Mouse (Mus musculus) midbrain, embryonic 10.5 days (tissue): Measurements from ENCODE around the gene H2-DMa. TPM values are rescaled to one million over a fixed set of nuclear protein-coding genes. Genes with fewer than 3 reads are reported as not detected.
"Not testable (repeated sequence)": the region's sequence is repeated elsewhere in the genome, so short reads cannot be mapped to it uniquely, and the experiment has no call there.

Experiments
- DNase-seq: peaks from one replicate; pipeline ENCODE4 v3.0.0-alpha.2; 2017; ENCODE audit warnings: low spot score
- H3K27ac ChIP-seq: fragments of 300-500 bp; sonication (generic); replicated peaks from 2 replicates; pipeline ENCODE4 v1.5.1; 2016; ENCODE audit warnings: mild to moderate bottlenecking
- H3K27me3 ChIP-seq: fragments of 300-500 bp; sonication (generic); 2 replicates; pipeline ENCODE4 v1.6.1; 2016; ENCODE audit warnings: low read depth, mild to moderate bottlenecking; ENCODE audit not compliant: poor library complexity, severe bottlenecking
- H3K36me3 ChIP-seq: fragments of 300-500 bp; sonication (generic); 2 replicates; pipeline ENCODE4 v1.6.1; 2016; ENCODE audit warnings: mild to moderate bottlenecking, moderate library complexity
- H3K4me1 ChIP-seq: fragments of 300-500 bp; sonication (generic); 2 replicates; pipeline ENCODE4 v1.6.1; 2016
- H3K4me3 ChIP-seq: fragments of 300-500 bp; sonication (generic); 2 replicates; pipeline ENCODE4 v1.5.1; 2016; ENCODE audit warnings: mild to moderate bottlenecking, moderate library complexity
- H3K9me3 ChIP-seq: fragments of 300-500 bp; sonication (generic); replicated peaks from 2 replicates; pipeline ENCODE4 v1.6.1; 2016; ENCODE audit warnings: mild to moderate bottlenecking
- WGBS: fragments of 180-500 bp; shearing (Covaris S2); methylation state at CpG from one replicate; pipeline ENCODE4 v1.1.7; 2016; 5-methylcytosine and 5-hydroxymethylcytosine counted together
- polyA plus RNA-seq: library from polyadenylated mRNA; unstranded; fragments of >200 nt; fragmentation: Nextera tagmentation; extraction: Ambion mirVana; gene quantifications from 2 replicates; pipeline ENCODE4 v1.2.1, GENCODE M21; 2016

Gene H2-DMa
- polyA plus RNA-seq, 1 experiment from 2014 or later = 6.4 TPM

- WGBS = 72% methylated on average over 7 of the region's 7 CpGs
- no peak for DNase-seq
- no peaks in the 10 kb centered on the region for H3K36me3 ChIP-seq
- no peaks in the 10 kb centered on the region for H3K9me3 ChIP-seq
- H3K4me3 ChIP-seq = no peak overlapping the region
- no peak overlapping the region for H3K27ac ChIP-seq
- peaks cover 37% of the 10 kb centered on the region for H3K27me3 ChIP-seq
- H3K4me1 ChIP-seq = peaks cover 37% of the 10 kb centered on the region
Observed at GRCm38 (mm10) chr17:34131911-34132310, 12.6 kb downstream of the H2-DMa start.

GRCm38 (mm10) chr17:34133289-34133688 lies 13.9 kb downstream of the H2-DMa start:
- DNase-seq = no peak
- Histone ChIP-seq H3K4me3 (no peak overlapping the region), H3K4me1 (peaks cover 25% of the 10 kb centered on the region), H3K36me3 (no peaks in the 10 kb centered on the region), H3K27ac (no peak overlapping the region), H3K27me3 (peaks cover 39% of the 10 kb centered on the region), H3K9me3 (no peaks in the 10 kb centered on the region)
- WGBS = 85% methylated on average over 11 of the region's 11 CpGs

DNA sequence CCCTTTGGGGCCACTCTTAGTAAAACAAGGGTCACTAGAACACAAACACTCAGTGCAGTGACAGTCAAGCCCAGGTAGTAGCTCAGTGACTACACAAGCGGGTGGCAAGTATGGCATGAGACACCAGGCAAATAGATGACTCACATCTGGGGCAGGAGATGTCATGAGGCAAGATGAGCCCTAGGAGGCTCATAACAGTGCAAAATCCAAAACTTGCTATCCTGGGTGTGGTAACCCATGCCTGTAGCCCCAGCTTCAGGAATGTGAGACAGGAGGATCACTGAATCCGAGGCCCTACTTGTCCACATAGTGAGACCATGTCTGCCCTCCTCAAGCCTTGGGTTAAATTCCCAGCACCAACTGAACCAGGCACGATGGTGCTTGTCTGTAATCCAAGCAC lies 15.1 kb downstream of the H2-DMa start:
- Histone ChIP-seq H3K27me3 (peaks cover 39% of the 10 kb centered on the region), H3K27ac (no peak overlapping the region), H3K9me3 (no peaks in the 10 kb centered on the region), H3K36me3 (no peaks in the 10 kb centered on the region), H3K4me3 (no peak overlapping the region), H3K4me1 (peaks cover 20% of the 10 kb centered on the region)
- no peak for DNase-seq
- WGBS = 84% methylated on average over 3 of the region's 3 CpGs

DNA sequence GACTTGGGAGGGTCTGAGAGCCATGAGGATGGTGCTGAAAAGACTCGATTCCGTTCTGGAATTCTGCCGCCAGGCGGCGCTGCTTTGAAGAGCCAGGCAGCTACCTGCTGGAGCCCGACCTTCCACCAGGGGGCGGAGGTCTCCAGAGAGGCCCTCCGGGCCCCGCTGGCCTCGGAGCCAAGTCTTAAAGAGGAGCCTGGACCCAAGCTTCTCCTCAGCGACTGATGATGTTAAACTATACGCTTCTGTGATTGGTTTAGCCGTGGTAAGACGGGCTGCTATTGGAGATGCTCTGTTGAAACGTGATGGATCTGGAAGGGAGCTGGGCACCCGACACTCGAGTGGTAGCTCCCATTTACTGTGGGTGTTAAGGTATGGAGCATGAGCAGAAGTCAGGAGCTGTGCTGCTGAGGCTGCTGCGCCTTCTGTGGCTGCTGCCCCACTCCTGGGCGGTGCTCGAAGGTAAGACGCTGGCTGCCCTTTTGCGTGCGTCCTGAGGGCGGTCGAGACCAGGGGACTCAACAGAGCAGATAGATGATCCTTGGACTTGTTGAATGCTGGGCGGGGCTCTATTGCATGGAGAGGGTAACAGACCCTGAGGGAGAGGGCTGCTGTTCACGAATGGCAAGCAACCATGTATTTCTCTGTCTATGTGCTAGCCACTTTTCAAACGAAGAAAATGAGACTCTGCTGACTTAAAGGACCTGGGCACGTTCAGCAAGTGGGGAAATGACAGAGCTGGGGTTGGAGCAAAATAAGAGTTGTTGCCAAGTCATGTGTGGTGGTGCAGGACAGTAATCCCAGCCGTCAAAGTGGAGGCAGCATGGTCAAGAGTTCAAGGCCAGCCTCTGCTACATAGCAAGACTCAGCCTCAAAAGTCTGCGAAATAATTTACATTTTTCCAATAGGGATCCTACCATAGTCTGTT lies 16.2 kb downstream of the H2-DMa start:
- Histone ChIP-seq H3K27me3 (peaks cover 48% of the 10 kb centered on the region), H3K27ac (peak overlapping the region; percentile 59), H3K4me3 (peak overlapping the region; percentile 52)

DNA sequence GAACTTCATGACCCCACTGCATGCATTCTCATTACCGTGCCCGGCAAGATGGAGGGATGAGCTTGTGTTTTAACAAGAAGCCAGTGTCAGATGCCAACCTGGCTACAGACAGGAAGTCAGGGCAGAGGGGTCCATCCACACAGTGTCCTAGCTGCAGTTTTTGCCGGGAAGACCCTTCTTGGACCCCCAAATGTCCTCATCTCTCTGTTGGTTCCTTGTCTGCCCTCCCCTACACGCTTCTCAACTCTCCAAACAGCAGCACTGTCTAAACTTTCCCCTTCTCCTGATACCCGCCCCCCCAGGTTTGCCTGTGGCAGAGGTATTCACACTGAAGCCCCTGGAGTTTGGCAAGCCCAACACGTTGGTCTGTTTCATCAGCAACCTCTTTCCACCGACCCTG lies 18.3 kb downstream of the H2-DMa start:
- Histone ChIP-seq H3K27ac (no peak overlapping the region), H3K36me3 (no peaks in the 10 kb centered on the region), H3K4me1 (peaks cover 23% of the 10 kb centered on the region), H3K9me3 (no peaks in the 10 kb centered on the region), H3K27me3 (peaks cover 60% of the 10 kb centered on the region), H3K4me3 (no peak overlapping the region)
- 74% methylated on average over 7 of the region's 7 CpGs for WGBS
- no peak for DNase-seq

More for the DNA sequence above, 16.2 kb downstream of the H2-DMa start:
- WGBS = 8% methylated on average over 31 of the region's 31 CpGs
- peak; percentile 97 for DNase-seq
- Histone ChIP-seq H3K4me1 (peaks cover 28% of the 10 kb centered on the region), H3K9me3 (no peaks in the 10 kb centered on the region), H3K36me3 (no peaks in the 10 kb centered on the region)

DNA sequence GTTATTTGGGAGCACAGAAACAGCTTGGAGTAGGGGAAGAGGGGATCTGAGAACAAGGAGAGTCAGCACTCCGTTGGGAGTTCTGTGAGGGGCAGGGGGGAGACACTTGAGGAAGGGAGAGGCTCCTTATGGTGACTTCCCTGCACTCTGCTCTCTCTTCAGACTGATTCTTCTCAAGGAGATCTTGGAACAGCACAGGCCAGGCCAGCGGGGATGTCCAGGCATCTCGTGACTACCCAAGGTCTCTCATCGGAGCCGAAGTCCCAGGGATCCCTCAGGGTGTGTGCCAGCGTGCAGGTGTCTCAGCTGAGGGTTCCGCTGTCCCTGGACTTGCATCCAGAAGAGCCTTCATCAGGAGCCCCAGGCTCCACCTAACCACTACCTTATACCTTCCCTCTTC lies 19.3 kb downstream of the H2-DMa start:
- Histone ChIP-seq H3K27me3 (peaks cover 60% of the 10 kb centered on the region), H3K4me3 (peak overlapping the region; percentile 52)

GRCm38 (mm10) chr17:34139416-34139815 lies 20.1 kb downstream of the H2-DMa start:
- Histone ChIP-seq H3K36me3 (no peaks in the 10 kb centered on the region), H3K27ac (no peak overlapping the region), H3K4me1 (peaks cover 31% of the 10 kb centered on the region), H3K9me3 (no peaks in the 10 kb centered on the region), H3K27me3 (peaks cover 60% of the 10 kb centered on the region), H3K4me3 (peak overlapping the region; percentile 52)
- peak; percentile 55 for DNase-seq
- 1% methylated on average over 16 of the region's 16 CpGs for WGBS

More for the DNA sequence above, 19.3 kb downstream of the H2-DMa start:
- Histone ChIP-seq H3K36me3 (no peaks in the 10 kb centered on the region), H3K9me3 (no peaks in the 10 kb centered on the region), H3K27ac (no peak overlapping the region; the same call in 1 of the 2 replicates), H3K4me1 (peaks cover 31% of the 10 kb centered on the region)
- no peak for DNase-seq
- WGBS = 77% methylated on average over 7 of the region's 7 CpGs

GRCm38 (mm10) chr17:34140240-34140639 lies 20.9 kb downstream of the H2-DMa start:
- Histone ChIP-seq H3K4me1 (peaks cover 31% of the 10 kb centered on the region), H3K9me3 (no peaks in the 10 kb centered on the region), H3K4me3 (peak overlapping the region; percentile 52; the same call in 1 of the 2 replicates), H3K36me3 (no peaks in the 10 kb centered on the region), H3K27ac (no peak overlapping the region), H3K27me3 (peaks cover 60% of the 10 kb centered on the region)
- WGBS = 21% methylated on average over 5 of the region's 5 CpGs
- DNase-seq = no peak

- Histone ChIP-seq H3K4me3 (no peak overlapping the region), H3K9me3 (no peaks in the 10 kb centered on the region), H3K27ac (no peak overlapping the region), H3K27me3 (peaks cover 54% of the 10 kb centered on the region), H3K36me3 (no peaks in the 10 kb centered on the region), H3K4me1 (peaks cover 25% of the 10 kb centered on the region)
- 55% methylated on average over 4 of the region's 4 CpGs for WGBS
- no peak for DNase-seq
Observed at GRCm38 (mm10) chr17:34141448-34141847, 22.1 kb downstream of the H2-DMa start.

DNA sequence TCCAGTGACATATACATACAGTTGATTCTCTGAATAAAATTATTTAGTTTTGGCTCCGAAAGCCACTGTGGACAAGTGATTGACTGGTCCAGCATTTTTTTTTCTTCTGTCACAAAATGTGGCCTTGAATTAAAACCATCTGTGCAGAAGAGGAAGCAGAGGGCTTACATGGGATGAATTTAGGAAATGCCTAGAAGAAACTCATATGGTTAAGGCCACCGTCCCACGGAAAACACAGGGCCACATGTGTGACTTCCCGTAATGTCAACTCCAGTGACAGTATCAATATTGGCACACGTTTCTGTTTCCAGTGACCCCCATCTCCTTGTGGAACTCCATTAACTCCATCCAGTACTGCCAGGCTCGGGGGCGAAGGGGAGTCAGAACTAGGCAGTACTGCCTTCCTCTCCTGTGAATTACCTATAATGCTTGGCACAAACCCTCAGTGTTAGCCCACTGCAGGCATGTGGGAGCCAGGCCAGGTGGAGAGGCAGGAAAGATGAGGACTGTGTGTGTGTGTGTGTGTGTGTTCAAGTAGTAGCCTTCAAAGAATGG lies 23.2 kb downstream of the H2-DMa start:
- peaks cover 25% of the 10 kb centered on the region for H3K4me1 ChIP-seq
- H3K27me3 ChIP-seq = peaks cover 43% of the 10 kb centered on the region
- H3K27ac ChIP-seq = no peak overlapping the region
- H3K9me3 ChIP-seq = no peaks in the 10 kb centered on the region
- no peaks in the 10 kb centered on the region for H3K36me3 ChIP-seq
- no peak for DNase-seq
- H3K4me3 ChIP-seq = no peak overlapping the region
- 83% methylated on average over 7 of the region's 7 CpGs for WGBS

DNA sequence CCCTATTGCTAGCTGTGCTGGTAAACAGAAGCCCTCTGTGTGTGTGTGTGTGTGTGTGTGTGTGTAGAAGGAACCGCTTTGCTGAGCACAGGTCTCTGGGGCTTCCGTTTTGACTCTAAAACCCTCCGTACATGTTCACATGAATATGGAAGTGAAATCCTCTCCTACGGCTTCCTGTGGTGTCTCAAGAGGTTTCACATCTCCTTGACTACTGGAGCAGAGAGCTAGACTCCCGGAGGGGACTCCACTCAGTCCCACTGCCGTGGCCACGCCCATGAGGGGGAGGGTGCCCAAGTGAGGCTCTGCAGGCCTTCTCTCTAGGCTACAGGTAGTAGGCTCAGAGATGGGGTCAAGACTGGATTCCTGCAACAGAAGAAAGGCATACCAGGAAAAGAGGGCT lies 23.7 kb downstream of the H2-DMa start, which contains the start of gene H2-DMb2:
Gene H2-DMb2, plus strand, starts transcription at position 275 of the 400 bp plus-strand sequence.
- DNase-seq = no peak
- Histone ChIP-seq H3K27ac (no peak within 1 kb of the TSS), H3K9me3 (no peaks in the 10 kb centered on the region), H3K4me1 (peaks cover 25% of the 10 kb centered on the region), H3K36me3 (no peaks in the 10 kb centered on the region), H3K27me3 (peaks cover 38% of the 10 kb centered on the region), H3K4me3 (no peak within 1 kb of the TSS)
- WGBS = 45% methylated on average over 7 of the region's 7 CpGs

DNA sequence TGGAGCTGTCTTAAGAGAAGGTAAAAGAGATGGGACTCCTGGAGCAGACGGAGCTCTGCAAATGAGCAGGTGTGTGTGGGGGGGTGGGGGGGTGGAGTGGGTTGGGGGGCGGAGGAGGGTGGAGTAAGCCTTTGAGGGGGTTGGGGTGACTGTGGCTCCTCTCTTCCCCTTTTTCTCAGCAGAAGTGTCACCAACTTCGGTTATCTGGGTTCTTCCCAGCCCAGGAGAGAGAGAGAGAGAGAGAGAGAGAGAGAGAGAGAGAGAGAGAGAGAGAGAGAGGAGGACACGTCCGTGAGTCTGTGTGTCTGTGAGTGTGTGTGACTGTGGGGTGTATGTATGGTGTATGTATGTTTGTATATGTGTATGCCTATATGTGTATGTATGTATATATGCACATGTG lies 24.1 kb downstream of the H2-DMa start:
- no peaks in the 10 kb centered on the region for H3K36me3 ChIP-seq
- H3K27ac ChIP-seq = no peak overlapping the region
- WGBS = 65% methylated on average over 5 of the region's 5 CpGs
- no peak overlapping the region for H3K4me3 ChIP-seq
- H3K9me3 ChIP-seq = no peaks in the 10 kb centered on the region
- H3K27me3 ChIP-seq = peaks cover 33% of the 10 kb centered on the region
- DNase-seq = no peak
- H3K4me1 ChIP-seq = peaks cover 25% of the 10 kb centered on the region

GRCm38 (mm10) chr17:34144221-34144620 lies 24.9 kb downstream of the H2-DMa start:
- 83% methylated on average over 4 of the region's 4 CpGs for WGBS
- not testable (repeated sequence) for DNase-seq, H3K36me3 ChIP-seq, H3K4me3 ChIP-seq, H3K9me3 ChIP-seq, H3K27ac ChIP-seq
- Histone ChIP-seq H3K4me1 (peaks cover 20% of the 10 kb centered on the region), H3K27me3 (peaks cover 26% of the 10 kb centered on the region)
